Mouse (Mus musculus) embryonic facial prominence, embryonic 11.5 days (tissue): Measurements from ENCODE around the gene Cryaa. TPM values are rescaled to one million over a fixed set of nuclear protein-coding genes. Genes with fewer than 3 reads are reported as not detected.

ENCODE experiments used
- polyA plus RNA-seq: library from polyadenylated mRNA; unstranded; fragments of >200 nt; fragmentation: Nextera tagmentation; extraction: Ambion mirVana; gene quantifications from 2 replicates; pipeline ENCODE4 v1.2.1, GENCODE M21; 2014

The Cryaa gene
- polyA plus RNA-seq, 1 experiment from 2014 or later, result 20.9 TPM

Other genes with a start within 250 kb of the Cryaa start
- 34.6 and 37.2 TPM in 2 replicates for gene Wdr4, start 157.8 kb upstream of the Cryaa start, polyA plus RNA-seq
- 206 and 237 TPM in 2 replicates for gene Ndufv3, start 157.7 kb upstream of the Cryaa start, polyA plus RNA-seq
- gene Pknox1, start 113.1 kb upstream of the Cryaa start, polyA plus RNA-seq, result 24.2 and 27.9 TPM in 2 replicates
- 1.5 and 2.5 TPM in 2 replicates for gene Cbs, start 40.6 kb upstream of the Cryaa start, polyA plus RNA-seq
- gene U2af1, start 18.9 kb upstream of the Cryaa start, polyA plus RNA-seq, result 206 and 225 TPM in 2 replicates
- gene Sik1, start 178.0 kb downstream of the Cryaa start, polyA plus RNA-seq, result 10.5 and 14.0 TPM in 2 replicates